Mouse (Mus musculus) macrophage (primary cell): Measurements from ENCODE around the gene Hesx1. TPM values are rescaled to one million over a fixed set of nuclear protein-coding genes. Genes with fewer than 3 reads are reported as not detected.
A peak's percentile ranks its signal among the peaks of the same experiment; 100 is the strongest.
"Not testable (repeated sequence)": the region's sequence is repeated elsewhere in the genome, so short reads cannot be mapped to it uniquely, and the experiment has no call there.

Experiments used
- H3K27ac ChIP-seq: fragments of 350-480 bp; formaldehyde crosslinking; 2 replicates; pipeline ENCODE4 v1.9.0; 2021
- H3K36me3 ChIP-seq: fragments of 350-480 bp; formaldehyde crosslinking; 2 replicates; pipeline ENCODE4 v1.9.0; 2021; ENCODE audit errors: inconsistent target
- H3K4me3 ChIP-seq: fragments of 350-480 bp; formaldehyde crosslinking; 2 replicates; pipeline ENCODE4 v1.9.0; 2021; ENCODE audit errors: inconsistent target
- H3K79me2 ChIP-seq: fragments of 350-480 bp; formaldehyde crosslinking; 2 replicates; pipeline ENCODE4 v1.9.0; 2021; ENCODE audit errors: inconsistent target
- WGBS: methylation state at CpG from one replicate; pipeline ENCODE4 v1.1.7; 2026; ENCODE audit warnings: inconsistent platforms; ENCODE audit not compliant: missing documents; 5-methylcytosine and 5-hydroxymethylcytosine counted together
- polyA plus RNA-seq: library from polyadenylated mRNA; stranded (reverse); fragments of 250-400 nt; gene quantifications from 3 replicates; pipeline ENCODE4 v1.2.4, GENCODE M21; 2018; ENCODE audit warnings: inconsistent platforms
- total RNA-seq, 78 experiments: library from RNA; depleted of rRNA; stranded (reverse); fragments of 250-400 nt; gene quantifications; 1 replicate in 9 of 78; 2 replicates in 24 of 78; 3 replicates in 43 of 78; 4 replicates in 2 of 78; pipeline ENCODE4 v1.2.4; 2018; ENCODE audit warnings: inconsistent platforms in 56 of 78

The Hesx1 gene
- total RNA-seq (2018; cell fraction: chromatin; rRNA removed) = 1 to 10 TPM in 6 of 26 experiments, under 1 TPM in 3, not detected in 17; 0.77 to 2.6 (median 1.2) TPM
- 1 to 10 TPM in 19 of 26 experiments, under 1 TPM in 7; 0.38 to 4.6 (median 1.8) TPM for total RNA-seq (2018; cell fraction: cytosol; rRNA removed)
- total RNA-seq (2018; cell fraction: nucleus; rRNA removed) = 1 to 10 TPM in 11 of 26 experiments, under 1 TPM in 5, not detected in 10; 0.63 to 3.7 (median 1.2) TPM
- polyA plus RNA-seq = 0.42 to 1.4 TPM (median 1.3 TPM) in 3 replicates

DNA sequence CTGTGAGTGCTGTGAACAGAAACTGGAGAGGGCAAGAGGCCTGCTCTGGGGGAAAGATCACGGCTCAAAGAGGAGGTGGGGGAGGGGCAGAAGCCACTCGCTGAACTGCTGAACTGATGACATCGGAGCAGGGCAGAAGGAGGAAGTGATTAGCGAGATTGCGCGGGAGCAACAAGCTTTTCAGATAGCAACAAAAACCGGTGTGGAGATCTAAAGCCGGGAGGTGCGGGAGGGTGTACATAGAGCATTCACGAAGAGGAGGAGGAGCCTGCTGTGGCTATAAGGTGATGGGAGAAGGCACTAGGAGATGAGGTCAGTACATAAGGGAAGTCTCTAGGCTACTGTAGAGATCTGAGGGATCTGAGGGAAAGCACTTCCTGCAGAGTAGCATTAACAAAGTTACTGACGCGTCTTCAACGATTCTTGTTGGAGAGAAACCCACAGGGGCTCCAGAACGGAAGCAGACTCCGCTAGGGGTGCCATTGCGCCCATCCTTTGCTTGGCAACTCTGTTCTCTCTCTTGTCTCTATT is at the start of gene Hesx1:
Hesx1 (plus strand) TSS at position 206 of the 531 bp plus-strand sequence.
- H3K79me2 ChIP-seq = no peaks in the 10 kb centered on the region
- peak within 1 kb of the TSS; percentile 29 for H3K27ac ChIP-seq
- 3% methylated on average over 16 of the region's 16 CpGs for WGBS

DNA sequence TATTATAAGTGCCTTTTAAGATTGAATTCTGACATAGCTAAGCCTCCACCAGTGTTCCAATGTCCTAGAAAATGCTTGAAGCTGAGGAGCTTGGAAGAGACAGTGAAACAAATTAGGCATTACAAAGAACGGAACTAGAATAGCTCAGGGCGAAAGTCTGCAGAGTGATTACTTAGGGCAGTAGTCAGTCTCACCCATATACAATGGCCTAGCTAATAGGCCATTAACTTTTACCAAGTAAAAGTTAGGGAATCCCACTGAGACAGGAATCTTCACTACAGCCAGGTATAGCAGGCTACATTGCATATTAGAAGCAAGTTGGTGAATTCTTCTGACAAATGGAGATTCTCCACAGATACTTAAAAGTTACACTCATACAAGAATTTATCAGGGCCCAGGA is 38.1 kb upstream of the Hesx1 start:
- 89% methylated on average over 2 of the region's 2 CpGs for WGBS

More for the DNA sequence above, at the start of gene Hesx1:
- H3K4me3 ChIP-seq = peak within 1 kb of the TSS; percentile 20
- H3K36me3 ChIP-seq = no peaks in the 10 kb centered on the region

GRCm38 (mm10) chr14:26960518-26960917 is 33.7 kb upstream of the Hesx1 start:
- H3K79me2 ChIP-seq = peaks cover 7% of the 10 kb centered on the region; the same call in 1 of the 2 replicates
- no peak overlapping the region for H3K4me3 ChIP-seq
- 30% methylated on average over 1 of the region's 1 CpGs for WGBS
- peaks cover 8% of the 10 kb centered on the region for H3K36me3 ChIP-seq
- no peak overlapping the region for H3K27ac ChIP-seq

More for the DNA sequence above, 38.1 kb upstream of the Hesx1 start:
- not testable (repeated sequence) for H3K79me2 ChIP-seq, H3K4me3 ChIP-seq, H3K27ac ChIP-seq
- H3K36me3 ChIP-seq = peaks cover 11% of the 10 kb centered on the region

DNA sequence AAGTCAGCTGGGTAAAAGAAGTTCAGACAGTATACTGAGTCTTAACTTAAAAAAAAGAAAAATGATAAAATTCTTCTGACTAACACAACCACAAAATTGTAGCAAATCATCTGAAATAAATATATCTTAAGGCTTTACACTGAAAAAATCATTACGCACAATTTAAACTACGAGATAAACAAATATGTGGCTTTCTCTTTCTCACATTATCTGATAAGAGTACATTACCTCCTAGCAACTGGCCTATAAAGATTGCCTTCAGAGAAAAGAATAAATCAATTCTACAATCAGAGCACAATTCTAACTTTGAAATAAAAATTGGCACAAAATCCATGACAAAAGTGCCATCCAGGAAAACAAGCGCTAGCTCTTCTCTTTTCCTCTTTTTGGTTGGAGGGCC is 25.1 kb upstream of the Hesx1 start:
- H3K27ac ChIP-seq = no peak overlapping the region
- H3K79me2 ChIP-seq = peaks cover 52% of the 10 kb centered on the region
- WGBS = 81% methylated on average over 3 of the region's 3 CpGs
- H3K36me3 ChIP-seq = no peaks in the 10 kb centered on the region
- H3K4me3 ChIP-seq = peak overlapping the region; percentile 65

- Histone ChIP-seq H3K36me3 (no peaks in the 10 kb centered on the region), H3K4me3 (peak overlapping the region; percentile 65), H3K27ac (peak overlapping the region; percentile 32; the same call in 1 of the 2 replicates), H3K79me2 (peaks cover 50% of the 10 kb centered on the region)
- under 1% methylated on average over 60 of the region's 62 CpGs for WGBS
Measured at GRCm38 (mm10) chr14:26969856-26970407, 24.3 kb upstream of the Hesx1 start.

DNA sequence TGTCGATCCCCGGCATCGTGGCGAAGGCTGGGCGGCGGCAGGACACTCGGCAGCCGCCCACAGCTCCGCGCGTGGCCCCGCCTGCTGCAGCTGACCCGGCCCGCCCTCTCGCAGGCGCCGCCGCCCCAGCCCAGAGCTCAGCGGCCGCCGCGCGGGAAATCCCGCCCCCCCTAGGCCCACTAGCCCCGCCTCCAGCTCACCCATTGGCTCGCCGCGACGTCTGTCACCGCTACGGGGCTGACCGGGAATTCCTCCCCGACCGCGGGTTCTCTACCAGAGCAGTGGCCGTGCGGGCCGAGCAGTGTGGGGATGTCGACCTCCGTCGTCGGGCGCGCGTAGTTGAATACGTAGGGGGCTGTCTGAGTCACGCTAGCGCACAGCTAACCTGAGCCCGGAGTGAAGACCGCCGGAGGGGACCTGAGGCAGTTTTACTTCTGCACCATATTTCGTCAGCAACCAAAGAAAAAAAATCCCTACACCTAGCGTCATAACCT is 23.7 kb upstream of the Hesx1 start:
- Histone ChIP-seq H3K36me3 (no peaks in the 10 kb centered on the region), H3K4me3 (peak overlapping the region; percentile 58), H3K27ac (peak overlapping the region; percentile 31), H3K79me2 (peaks cover 45% of the 10 kb centered on the region)
- WGBS = 0% methylated on average over 33 of the region's 53 CpGs

DNA sequence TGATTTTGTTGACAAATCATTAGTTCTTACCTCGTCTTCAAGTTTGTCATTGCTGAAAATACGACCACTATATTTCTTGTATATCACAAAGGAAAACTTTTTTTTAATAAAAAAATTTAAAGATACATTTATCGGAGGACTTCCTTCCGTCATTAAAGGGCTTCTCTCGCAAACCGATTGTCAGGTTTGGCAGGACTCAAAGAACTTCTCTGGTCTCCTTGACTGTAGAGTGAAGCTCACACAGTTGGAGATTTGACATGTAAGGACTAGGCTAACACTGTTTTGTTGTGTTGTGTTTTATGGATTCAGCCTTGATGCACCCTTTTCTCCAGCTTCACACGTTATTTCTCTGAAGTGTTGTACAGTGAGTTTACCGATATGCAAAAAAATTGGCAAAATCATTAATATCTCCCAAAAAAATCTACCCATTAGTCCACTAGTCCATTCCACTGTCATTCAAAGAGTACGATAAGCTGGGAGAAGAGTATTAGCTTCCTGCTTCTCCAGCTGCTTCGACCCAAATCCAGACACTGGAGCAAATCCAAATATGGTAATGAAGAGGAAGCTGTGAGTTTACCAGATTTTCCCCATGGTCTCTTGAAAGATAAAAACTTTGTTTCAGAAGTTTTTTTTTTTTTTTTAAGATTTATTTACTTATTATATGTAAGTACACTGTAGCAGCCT is 23.0 kb upstream of the Hesx1 start, which contains the start of gene Appl1:
Appl1 (minus strand) TSS at position 127 of the 684 bp plus-strand sequence.
- 18% methylated on average over 10 of the region's 10 CpGs for WGBS
- H3K4me3 ChIP-seq = peak within 1 kb of the TSS; percentile 65
- H3K36me3 ChIP-seq = no peaks in the 10 kb centered on the region
- H3K27ac ChIP-seq = peak within 1 kb of the TSS; percentile 31
- H3K79me2 ChIP-seq = peaks cover 37% of the 10 kb centered on the region

DNA sequence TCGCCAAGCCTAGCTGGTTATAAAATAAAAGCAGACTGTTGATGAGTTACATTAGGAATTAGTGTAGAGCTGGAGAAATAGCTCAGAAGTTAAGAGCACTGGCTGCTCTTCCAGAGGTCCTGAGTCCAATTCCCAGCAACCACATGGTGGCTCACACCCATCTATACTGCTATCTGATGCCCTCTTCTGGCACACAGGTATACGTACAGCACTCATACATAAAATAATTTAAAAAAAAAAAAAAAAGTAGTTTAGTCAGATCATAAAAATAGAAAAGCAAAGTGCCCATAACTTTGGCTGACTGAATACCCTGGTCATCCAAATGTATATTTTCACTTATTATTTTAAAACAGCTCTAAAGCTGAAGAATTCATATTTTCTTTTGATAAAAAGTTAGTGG is 21.1 kb upstream of the Hesx1 start:
- H3K4me3 ChIP-seq = no peak overlapping the region
- H3K36me3 ChIP-seq = no peaks in the 10 kb centered on the region
- 100% methylated on average over 1 of the region's 2 CpGs for WGBS
- peaks cover 19% of the 10 kb centered on the region for H3K79me2 ChIP-seq
- H3K27ac ChIP-seq = no peak overlapping the region

DNA sequence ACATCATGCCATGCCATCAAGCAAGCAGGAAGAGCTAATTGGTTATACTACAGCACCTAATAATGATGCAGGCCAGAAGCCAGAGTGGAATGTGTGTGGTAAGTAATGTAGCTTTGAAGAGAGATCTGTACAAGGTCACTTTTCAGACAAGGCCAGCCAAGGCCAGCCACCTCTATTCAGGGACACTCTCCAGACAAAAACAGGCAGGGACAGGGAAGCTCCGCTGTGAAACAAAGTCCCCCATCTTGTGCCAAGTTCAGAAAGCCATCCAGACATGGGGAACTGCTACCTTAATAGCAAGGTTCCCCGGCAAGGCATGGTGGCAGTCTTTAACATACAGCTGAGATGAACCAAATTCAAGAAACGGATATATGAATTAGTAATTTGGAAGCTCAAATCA is 18.7 kb upstream of the Hesx1 start:
- H3K27ac ChIP-seq = no peak overlapping the region
- no peaks in the 10 kb centered on the region for H3K79me2 ChIP-seq
- no peak overlapping the region for H3K4me3 ChIP-seq
- H3K36me3 ChIP-seq = no peaks in the 10 kb centered on the region
- WGBS = 97% methylated on average over 3 of the region's 3 CpGs

DNA sequence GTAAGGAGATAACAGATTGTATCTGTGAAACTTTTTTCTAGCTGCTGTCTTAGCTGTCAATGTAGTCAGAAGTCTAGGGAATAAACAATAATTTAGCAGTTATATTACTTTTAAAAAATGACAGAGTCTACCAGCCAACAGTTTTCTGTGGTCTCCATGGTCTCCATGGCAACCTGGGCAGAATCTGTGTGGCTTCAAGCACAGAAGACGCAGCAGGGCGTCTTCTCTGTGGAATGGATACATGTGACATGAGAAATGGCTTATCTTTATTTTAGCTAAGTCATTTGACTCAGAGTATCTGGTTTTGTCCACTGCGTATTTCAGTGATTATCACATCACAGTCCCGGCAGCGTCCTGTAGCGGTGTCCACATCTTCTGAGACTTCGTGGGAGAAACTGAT is 18.0 kb upstream of the Hesx1 start:
- H3K27ac ChIP-seq = no peak overlapping the region
- no peak overlapping the region for H3K4me3 ChIP-seq
- 92% methylated on average over 7 of the region's 7 CpGs for WGBS
- no peaks in the 10 kb centered on the region for H3K79me2 ChIP-seq
- H3K36me3 ChIP-seq = no peaks in the 10 kb centered on the region

GRCm38 (mm10) chr14:26977500-26977899 is 16.7 kb upstream of the Hesx1 start:
- H3K36me3 ChIP-seq = no peaks in the 10 kb centered on the region
- H3K27ac ChIP-seq = no peak overlapping the region
- H3K4me3 ChIP-seq = no peak overlapping the region
- WGBS = 27% methylated on average over 1 of the region's 2 CpGs
- H3K79me2 ChIP-seq = no peaks in the 10 kb centered on the region

GRCm38 (mm10) chr14:26979808-26980207 is 14.4 kb upstream of the Hesx1 start:
- 92% methylated on average over 2 of the region's 3 CpGs for WGBS
- no peak overlapping the region for H3K27ac ChIP-seq
- H3K4me3 ChIP-seq = no peak overlapping the region
- H3K36me3 ChIP-seq = no peaks in the 10 kb centered on the region
- no peaks in the 10 kb centered on the region for H3K79me2 ChIP-seq

GRCm38 (mm10) chr14:26981021-26981420 is 13.2 kb upstream of the Hesx1 start:
- WGBS = 96% methylated on average over 7 of the region's 8 CpGs
- no peak overlapping the region for H3K4me3 ChIP-seq
- H3K36me3 ChIP-seq = no peaks in the 10 kb centered on the region
- no peak overlapping the region for H3K27ac ChIP-seq
- no peaks in the 10 kb centered on the region for H3K79me2 ChIP-seq

GRCm38 (mm10) chr14:26981494-26982149 is 12.6 kb upstream of the Hesx1 start:
- H3K36me3 ChIP-seq = no peaks in the 10 kb centered on the region
- WGBS = 96% methylated on average over 4 of the region's 5 CpGs
- H3K79me2 ChIP-seq = no peaks in the 10 kb centered on the region
- no peak overlapping the region for H3K4me3 ChIP-seq
- no peak overlapping the region for H3K27ac ChIP-seq
